Mouse (Mus musculus) gastrocnemius, postnatal 14 days (tissue): ENCODE data around the gene Ifitm5. TPM values are rescaled to one million over a fixed set of nuclear protein-coding genes. Genes with fewer than 3 reads are reported as not detected.
"Not testable (repeated sequence)": the region's sequence is repeated elsewhere in the genome, so short reads cannot be mapped to it uniquely, and the experiment has no call there.

Experiments
- DNase-seq: peaks from one replicate; pipeline ENCODE4 v3.0.0; 2021; ENCODE audit warnings: mixed read lengths
- intact Hi-C: fragments of 180-260 bp; cut with DNase I; formaldehyde crosslinking; loops from one replicate; pipeline ENCODE4 v1.15.1; 2025; ENCODE audit warnings: low total_unique reads
- long read RNA-seq, 2 experiments: library from polyadenylated mRNA; stranded (forward); transcript quantifications; one replicate each; pipeline ENCODE4 v2.0.0; 2021
- total RNA-seq, 2 experiments: library from RNA; stranded (reverse); gene quantifications; 2 replicates each; pipeline ENCODE4 v1.2.3; 2021

Gene Ifitm5
- total RNA-seq, result not detected
- long read RNA-seq, experiment 1, result 0 reads
- long read RNA-seq, experiment 2, result 0 reads

- intact Hi-C loops, result no loop called here
- no peak for DNase-seq
Measured at GRCm38 (mm10) chr7:140949824-140950530, at the start of gene Ifitm5. TSS of gene Ifitm5 (minus strand) at chr7:140950291.

- no peak for DNase-seq
- intact Hi-C loops, result no loop called here
Measured at GRCm38 (mm10) chr7:140998853-140999700, 49.0 kb upstream of the Ifitm5 start.

GRCm38 (mm10) chr7:140997817-140998216, 47.7 kb upstream of the Ifitm5 start:
- no peak for DNase-seq
- intact Hi-C loops, result no loop called here

- intact Hi-C loops, result no loop called here
- DNase-seq, result no peak
Measured at GRCm38 (mm10) chr7:140991117-140991689, 41.1 kb upstream of the Ifitm5 start.

- DNase-seq, result no peak
- intact Hi-C loops, result no loop called here
Measured at GRCm38 (mm10) chr7:140990622-140991021, 40.5 kb upstream of the Ifitm5 start.

GRCm38 (mm10) chr7:140990185-140990584, 40.1 kb upstream of the Ifitm5 start:
- DNase-seq, result no peak
- intact Hi-C loops, result no loop called here

GRCm38 (mm10) chr7:140989022-140989421, 38.9 kb upstream of the Ifitm5 start:
- intact Hi-C loops, result no loop called here
- DNase-seq, result no peak

- no peak for DNase-seq
- intact Hi-C loops, result no loop called here
Measured at GRCm38 (mm10) chr7:140987182-140988138, 37.4 kb upstream of the Ifitm5 start.

- intact Hi-C loops, result no loop called here
- DNase-seq, result no peak
Measured at GRCm38 (mm10) chr7:140982971-140983370, 32.9 kb upstream of the Ifitm5 start.

- DNase-seq, result no peak
- intact Hi-C loops, result no loop called here
Measured at GRCm38 (mm10) chr7:140981704-140982103, 31.6 kb upstream of the Ifitm5 start.

- intact Hi-C loops, DNase-seq: not testable (repeated sequence)
Measured at GRCm38 (mm10) chr7:140976720-140977119, 26.6 kb upstream of the Ifitm5 start.

GRCm38 (mm10) chr7:140975465-140975864, 25.4 kb upstream of the Ifitm5 start:
- intact Hi-C loops, result no loop called here
- DNase-seq, result no peak

- intact Hi-C loops, result no loop called here
- no peak for DNase-seq
Measured at GRCm38 (mm10) chr7:140974940-140975339, 24.8 kb upstream of the Ifitm5 start.

GRCm38 (mm10) chr7:140973396-140974165, 23.5 kb upstream of the Ifitm5 start:
- intact Hi-C loops, result no loop called here
- no peak for DNase-seq

GRCm38 (mm10) chr7:140971479-140972171, 21.5 kb upstream of the Ifitm5 start:
- DNase-seq, result no peak
- intact Hi-C loops, result no loop called here

- intact Hi-C loops, result no loop called here
Measured at GRCm38 (mm10) chr7:140970931-140971330, 20.8 kb upstream of the Ifitm5 start.

GRCm38 (mm10) chr7:140968710-140969109, 18.6 kb upstream of the Ifitm5 start:
- intact Hi-C loops, DNase-seq: not testable (repeated sequence)

More at GRCm38 (mm10) chr7:140970931-140971330, 20.8 kb upstream of the Ifitm5 start:
- no peak for DNase-seq
